Mouse (Mus musculus) urinary bladder, postnatal 14 days (tissue): ENCODE results near the gene Car11.
A peak's percentile ranks its signal among the peaks of the same experiment; 100 is the strongest.

ENCODE experiments used
- DNase-seq: peaks from one replicate; pipeline ENCODE4 v3.0.0; 2021; ENCODE audit warnings: low spot score

Gene Car11

DNA sequence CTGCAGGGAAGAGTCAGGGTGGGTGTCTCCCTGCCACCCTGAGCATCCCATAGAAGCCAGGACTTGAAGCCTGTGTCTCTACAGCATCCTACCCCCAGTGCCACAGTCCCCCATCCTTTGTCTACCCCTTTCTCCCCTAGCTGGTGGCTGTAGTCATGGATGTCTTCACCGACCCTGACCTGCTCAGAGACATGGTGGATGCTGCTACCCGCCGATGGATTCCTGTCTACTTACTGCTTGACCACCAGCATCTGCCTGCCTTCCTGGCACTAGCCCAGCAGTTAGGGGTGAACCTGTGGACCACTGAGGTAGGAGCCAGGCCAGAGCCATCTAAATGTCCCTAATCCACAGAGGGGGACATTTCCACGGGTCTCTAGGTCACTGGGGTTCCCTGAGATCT, 23.7 kb downstream of the Car11 start:
- no peak for DNase-seq

DNA sequence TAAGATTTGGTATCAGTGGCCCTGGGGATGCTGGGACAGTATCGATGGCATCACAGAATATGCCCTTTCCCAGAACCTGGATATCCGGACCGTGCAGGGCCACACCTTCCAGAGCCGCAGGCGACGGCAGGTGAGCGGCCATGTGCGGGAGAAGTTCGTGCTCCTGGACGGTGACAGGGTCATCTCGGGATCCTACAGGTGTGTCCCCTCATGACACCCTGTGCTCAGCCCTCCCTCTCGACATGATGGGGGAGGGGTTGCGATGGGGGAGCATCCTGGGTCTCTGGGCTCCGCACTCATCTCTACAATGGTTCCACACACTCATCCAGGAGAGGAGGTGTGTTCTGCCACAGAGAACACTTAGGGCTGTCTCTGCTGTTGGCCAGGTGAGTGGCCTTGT, 24.1 kb downstream of the Car11 start:
- no peak for DNase-seq

DNA sequence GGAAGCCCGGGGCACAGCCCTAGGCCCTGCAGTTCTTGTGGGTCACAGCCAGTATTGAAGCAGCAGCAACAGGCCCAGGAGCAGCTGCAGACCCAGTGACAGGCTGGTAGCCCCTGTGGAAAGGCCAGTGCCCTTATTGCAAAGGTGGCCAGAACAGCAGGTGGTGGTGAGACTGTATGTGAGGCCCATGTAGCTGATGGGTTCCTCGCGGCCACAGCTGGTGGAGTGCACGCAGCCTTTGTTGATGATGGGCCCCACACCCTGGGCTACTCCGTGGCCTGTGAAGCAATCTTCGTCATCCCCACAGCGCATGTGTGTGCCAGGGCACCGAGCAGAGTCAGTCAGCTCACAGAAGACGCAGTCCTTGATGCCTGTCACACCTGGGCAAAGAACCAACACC, 25.5 kb downstream of the Car11 start:
- no peak for DNase-seq

DNA sequence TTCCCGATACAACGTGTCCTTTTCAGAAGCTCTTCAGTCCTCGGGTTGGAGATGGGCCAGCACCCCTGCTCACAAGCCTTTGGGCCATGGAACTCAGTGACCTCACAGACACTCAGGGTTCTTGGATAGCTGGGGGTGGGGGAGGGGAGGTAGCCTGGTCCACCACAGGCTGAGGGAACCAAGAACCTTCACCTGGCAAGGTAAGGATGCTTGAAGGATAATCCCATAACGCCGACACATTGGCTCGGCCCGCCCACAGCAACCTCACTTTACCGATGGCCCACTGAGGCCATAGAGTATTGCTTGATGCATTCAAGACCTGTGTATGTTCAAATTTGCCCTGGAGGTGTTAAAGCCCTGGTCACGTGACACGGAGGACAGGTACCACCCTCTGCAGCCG, 26.1 kb downstream of the Car11 start, which contains the start of gene Spaca4:
Gene Spaca4 (minus strand): TSS at position 101 of the 400 bp plus-strand sequence.
- no peak for DNase-seq

DNA sequence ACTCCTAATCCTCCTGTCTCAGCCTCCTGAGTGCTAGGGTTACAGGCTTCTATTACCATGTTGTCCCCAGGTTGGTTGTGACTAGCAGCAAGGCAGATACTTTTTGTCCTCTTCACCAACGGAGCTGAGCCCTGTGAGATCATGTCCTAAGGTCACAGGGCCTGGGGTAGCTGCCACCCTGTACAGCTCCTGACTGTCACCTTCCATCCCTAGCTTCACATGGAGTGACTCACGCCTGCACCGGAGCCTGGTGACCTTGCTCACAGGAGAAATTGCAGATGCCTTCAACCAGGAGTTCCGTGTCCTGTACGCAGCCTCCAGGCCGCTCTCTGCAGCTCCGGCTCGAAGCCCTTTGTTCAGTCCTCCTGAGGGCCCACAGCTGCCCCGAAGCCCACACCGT, 26.8 kb downstream of the Car11 start:
- no peak for DNase-seq

DNA sequence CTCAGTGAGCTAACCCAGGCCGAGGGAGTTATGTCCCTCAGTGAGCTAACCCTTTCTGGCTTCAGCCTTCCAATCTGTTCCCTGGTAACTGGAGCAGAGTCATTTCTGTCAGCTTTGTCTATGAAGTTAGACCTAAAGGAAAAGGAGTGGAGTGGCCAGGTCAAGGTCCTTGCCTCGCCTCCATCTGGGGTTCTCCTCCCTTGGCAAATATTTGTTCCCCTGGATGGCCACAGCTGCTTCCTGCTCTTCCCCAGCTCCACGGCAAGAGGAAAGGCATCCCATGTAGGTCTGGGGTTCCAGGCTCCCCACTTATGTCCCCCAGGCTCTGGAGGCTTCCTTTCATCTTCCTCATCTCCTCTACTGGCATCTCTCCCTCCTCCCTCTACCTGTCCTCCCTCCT, 28.0 kb downstream of the Car11 start:
- DNase-seq = no peak

DNA sequence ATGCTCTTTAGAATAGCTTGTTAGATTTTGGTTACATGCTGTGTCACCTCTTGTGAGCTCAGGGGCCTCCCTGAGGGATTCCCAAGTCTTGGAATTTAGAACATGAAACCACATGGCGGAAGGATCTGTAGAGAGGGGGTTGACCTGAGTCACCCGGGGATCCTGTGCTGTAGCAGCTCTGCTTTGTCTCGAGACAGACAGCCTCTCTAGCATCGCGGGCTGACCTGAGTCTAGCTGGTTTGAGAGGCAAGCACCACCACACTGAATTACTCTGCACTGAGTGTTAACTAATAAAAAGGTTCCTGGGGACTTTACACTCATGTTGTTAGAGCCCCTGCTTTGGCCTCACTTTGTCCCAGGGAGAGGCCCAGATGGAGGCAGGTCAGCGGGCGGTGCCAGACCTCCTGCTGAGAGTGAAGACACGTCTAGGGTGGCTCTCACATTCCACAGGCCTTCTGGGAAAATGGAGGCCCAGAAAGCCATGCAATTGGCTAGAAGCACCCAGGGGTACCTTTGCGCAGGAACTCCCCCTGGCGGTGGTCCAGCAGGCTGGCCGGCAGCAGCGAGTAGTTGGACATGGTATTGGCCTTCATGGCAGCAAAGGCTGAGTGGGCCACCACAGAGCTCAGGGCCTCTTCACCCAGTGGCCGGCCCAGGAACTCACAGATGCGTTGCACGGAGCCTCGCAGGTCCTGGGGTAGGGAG, 31.2 kb downstream of the Car11 start:
- no peak for DNase-seq

DNA sequence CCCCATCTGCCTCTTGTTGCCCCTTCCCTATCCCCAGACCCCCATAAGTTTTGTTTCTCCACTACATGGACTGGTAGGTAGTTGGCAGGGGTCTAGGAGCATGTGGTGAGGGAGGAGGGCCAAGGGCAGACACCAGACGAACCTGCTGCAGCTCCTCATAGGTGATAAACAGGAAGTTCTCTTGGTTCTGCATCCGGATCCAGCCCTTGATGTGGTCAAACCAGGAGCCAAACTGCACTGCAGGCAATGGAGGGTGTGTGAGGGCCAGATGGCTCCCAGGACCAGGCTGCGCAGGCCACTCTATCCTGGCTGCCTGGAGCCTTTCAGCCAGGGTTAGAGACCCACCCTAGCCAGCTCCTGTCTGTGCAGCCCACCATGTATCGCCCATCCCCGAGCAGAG, 33.8 kb downstream of the Car11 start:
- DNase-seq = no peak

DNA sequence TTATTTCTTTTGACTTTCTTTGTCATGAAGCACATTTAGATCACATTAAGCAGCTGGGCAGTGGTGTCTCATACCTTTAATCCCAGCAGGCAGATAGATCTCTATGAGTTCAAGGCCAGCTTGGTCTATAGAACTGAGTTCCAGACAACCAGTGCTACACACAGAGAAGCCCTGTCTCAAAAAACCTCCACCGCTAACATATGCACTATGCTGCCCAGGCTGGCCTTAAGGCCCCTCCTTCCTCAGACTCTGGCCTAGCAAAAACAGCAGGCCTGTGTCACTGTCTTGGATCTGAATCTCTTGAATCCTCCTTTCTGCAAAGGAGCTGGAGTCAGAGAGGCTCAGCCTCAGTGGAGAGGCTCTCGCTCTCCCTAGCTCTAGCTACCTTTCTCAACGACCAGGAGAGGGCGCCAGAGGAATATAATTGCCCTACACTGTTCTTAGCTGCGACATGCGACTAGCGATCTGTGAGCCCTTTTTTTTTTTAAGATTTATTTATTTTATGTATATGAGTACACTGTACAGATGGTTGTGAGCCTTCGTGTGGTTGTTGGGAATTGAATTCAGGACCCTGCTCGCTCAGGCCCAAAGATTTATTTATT, 39.6 kb downstream of the Car11 start:
- peak; percentile 87 for DNase-seq

DNA sequence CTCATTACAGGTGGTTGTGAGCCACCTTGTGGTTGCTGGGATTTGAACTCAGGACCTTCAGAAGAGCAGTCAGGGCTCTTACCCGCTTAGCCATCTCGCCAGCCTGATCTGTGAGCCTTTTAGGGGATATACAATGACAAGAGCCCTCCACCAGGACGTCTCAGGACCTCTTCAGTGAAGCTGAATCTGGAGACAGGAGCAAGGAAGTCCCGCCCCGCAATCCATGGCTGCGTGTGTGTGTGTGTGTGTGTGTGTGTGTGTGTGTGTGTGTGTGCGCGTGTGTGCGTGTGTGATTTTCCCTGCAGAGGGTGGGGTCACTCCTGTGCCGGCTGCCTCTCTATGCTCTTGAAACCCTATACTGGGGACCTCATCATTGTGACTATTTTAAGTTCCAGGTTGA, 40.2 kb downstream of the Car11 start:
- no peak for DNase-seq

DNA sequence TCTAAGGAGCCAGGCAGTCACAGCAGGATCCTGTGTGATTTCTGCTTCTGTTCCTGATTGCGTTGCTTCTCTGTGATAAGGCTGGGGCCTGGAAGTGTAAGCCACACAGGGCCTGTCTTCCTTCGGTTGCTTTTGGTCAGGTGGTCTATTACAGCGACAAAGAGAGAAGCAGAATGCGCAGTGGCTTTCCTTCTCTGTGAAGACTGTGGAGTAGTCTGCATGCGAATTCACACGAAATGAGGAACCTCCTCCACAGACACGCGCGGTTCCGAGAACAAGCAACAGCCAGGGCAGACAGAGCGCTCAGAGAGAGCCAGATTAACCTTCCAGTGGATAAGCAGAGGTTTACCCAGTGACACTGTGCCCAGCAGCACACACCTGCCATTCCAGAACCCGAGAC, 41.7 kb downstream of the Car11 start:
- DNase-seq = no peak

DNA sequence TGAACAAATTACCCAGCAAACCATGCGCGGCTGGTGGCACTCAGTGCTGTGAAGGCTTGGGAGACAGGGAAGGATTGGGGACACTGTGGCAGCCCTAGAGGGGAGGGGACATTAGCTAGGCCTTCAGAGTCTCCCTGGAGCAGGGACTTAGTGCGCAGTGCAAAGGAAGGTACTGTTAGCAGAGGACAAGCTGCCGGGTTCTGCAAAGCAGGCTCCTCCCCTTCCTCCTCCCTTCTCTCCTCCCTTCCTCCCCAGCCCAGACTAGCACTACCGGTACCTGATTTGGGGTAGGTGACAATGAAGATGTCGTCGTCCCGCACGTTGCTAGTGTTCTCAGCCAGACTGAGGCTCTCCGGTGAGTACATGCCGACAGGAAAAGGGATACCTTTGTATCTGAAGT, 42.1 kb downstream of the Car11 start:
- no peak for DNase-seq

DNA sequence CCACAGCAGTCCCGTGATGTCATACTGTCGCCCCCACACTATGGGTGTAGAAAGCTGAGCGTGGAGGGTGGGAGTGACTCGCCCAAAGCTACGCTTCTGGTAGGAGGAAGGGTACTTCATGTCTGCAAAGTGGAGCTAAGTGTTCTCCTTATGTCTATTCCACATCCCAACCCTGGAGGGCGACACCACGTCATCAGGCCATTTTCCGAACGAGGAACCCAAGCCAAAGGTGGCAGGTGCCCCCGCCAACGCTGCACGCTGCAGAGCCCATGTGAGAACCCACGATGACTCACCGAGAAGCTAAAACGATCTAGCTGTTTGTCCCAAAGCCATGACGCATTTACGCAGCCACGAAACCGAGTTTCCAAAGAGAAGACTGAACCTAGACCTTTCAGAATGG, 42.7 kb downstream of the Car11 start:
- no peak for DNase-seq

DNA sequence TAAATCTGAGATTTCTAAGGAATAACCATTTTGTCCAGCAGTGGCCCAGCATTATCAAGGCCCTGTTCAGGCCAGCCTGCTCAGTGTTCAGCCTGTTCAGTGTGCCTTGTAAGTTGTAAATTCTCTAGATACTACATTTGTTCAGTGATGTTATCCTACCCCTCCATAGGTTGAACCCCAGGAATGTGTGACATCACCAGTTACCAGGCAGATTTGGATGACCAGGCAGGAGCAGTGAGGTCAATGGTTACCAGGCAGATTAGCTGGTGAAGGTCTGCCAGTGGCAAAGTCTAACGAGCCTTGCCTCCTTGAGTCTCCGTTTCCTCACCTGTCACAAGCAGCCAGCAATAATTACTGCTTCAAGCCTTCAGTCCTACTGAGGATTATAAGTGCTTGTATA, 44.7 kb downstream of the Car11 start:
- DNase-seq = peak; percentile 88

DNA sequence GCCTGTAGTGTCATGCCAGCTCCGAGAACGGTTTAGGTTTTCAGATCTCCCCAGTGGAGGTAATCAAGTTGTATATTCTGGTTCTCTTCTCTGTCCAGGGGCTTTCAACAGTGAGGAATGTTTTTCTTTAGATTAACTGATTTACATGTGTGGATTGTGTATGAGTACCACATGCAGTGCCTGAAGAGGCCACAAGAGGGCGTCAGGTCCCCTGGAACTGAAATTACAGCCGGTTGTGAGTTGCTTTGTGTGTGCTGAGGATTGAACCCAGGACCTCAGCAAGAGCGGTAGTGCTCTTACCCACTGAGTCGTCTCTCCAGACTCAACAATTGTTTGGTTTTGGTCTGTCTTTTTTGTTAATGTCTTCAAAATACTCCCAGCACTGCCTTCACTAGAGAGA, 46.9 kb downstream of the Car11 start:
- no peak for DNase-seq

DNA sequence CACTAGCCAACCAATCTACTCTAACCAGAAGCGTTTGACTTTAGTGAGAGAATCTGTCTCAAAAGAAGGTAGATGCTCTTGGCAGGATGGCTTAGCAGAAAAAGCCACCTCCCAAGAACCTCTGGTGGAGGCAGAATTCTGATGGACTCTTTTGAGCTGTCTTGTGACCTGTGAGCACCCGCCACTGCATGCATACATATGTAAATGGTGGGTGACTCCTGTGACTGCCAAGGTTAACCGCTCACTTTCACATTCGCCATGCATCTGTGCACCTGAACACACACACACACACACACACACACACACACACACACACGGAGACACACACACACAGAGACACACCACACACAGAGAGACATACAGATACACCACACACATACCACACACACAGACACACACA, 47.8 kb downstream of the Car11 start:
- DNase-seq = no peak

DNA sequence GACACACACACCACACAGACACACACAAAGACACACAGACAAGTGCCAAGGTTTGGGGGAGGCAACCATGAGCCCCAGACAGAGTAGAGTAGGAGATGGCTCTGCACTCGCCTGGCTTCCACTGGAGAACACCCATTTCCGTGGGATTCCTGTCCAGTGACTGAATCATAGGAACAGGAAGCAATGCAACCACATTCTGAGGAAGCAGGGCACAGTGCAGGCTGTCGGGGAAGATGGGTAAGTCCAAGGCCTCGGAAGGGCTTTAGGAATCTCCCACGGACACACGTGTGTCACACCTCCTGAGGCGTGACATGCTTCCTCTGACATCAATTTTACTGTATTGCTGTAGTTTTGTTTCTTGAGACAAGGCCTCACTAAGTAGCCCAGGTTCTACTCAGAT, 48.5 kb downstream of the Car11 start:
- DNase-seq = no peak

DNA sequence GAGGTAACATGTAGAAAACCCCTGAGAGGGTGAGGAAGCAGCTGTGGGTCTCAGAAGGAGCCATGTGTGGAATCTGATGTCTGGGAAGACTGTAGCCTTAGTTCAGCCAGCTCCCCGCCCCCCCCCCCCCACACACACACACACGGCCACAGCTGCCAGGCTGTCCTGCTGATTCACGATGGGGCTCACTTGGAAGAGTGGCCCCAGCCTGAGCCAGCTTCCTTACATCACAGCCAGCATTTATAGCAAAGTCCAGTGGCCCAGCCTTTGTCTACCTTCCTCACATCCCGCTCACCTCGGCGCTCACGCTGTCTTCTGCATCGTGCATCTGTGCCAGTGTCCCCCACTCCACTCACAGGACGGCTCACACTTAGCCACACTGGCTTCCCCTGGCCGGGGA, 49.8 kb downstream of the Car11 start:
- no peak for DNase-seq

DNA sequence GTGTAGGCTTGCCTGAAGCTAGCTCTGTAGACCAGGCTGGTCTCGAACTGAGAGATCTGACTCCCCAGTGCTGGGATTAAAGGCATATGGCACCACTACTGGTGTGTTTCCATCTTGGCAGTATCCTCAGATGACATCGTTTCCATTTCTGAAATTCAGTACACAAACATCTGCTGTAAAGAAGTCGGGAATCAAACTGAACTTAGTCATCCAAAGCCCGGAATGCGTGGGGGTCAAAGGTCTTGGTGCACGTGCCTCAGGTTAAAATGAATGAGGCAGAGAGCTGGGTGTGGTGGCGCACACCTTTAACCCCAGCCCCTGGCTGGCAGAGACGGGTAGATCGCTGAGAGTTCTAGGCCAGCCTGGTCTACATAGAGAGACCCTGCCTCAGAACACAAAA, 50.5 kb downstream of the Car11 start:
- no peak for DNase-seq
